ENCODE assay signal across 15 mouse cellular contexts in genomic region chr3:60513746-60514145, GRCm38 (mm10). TPM values are rescaled to one million over a fixed set of nuclear protein-coding genes. Genes with fewer than 3 reads are reported as not detected.
DNase-seq lines count a peak whose midpoint lies in the region; ATAC-seq and TF ChIP-seq lines count a peak whose summit lies in the region.
"Had no signal": no experiment of that assay in that cellular context is flagged by ENCODE, and none has a peak within 500 bp of the region (broad histone marks: within the 10 kb centered on the region; RNA-seq: fewer than 3 reads in every experiment).

No protein-coding gene starts in this region.

- no peaks in the 10 kb centered on the region for H3K36me3 ChIP-seq in heart, embryonic 13.5 days
- peaks cover 67% of the 10 kb centered on the region for H3K36me3 ChIP-seq in megakaryocyte, embryonic 14.5 days (replicated peaks; ENCODE audit: low read length)
- no peaks in the 10 kb centered on the region for H3K36me3 ChIP-seq in myocyte (ENCODE audit: control insufficient read depth, insufficient read depth)
- H3K36me3 ChIP-seq: kidney, embryonic 15.5 days had no signal

- H3K4me2 ChIP-seq in heart, embryonic 13.5 days: no peak overlapping the region; the same call in 1 of the 2 replicates
- peak overlapping the region; percentile 7 for H3K4me2 ChIP-seq in myocyte (ENCODE audit: low read depth)
- H3K4me2 ChIP-seq: kidney, embryonic 15.5 days; liver, embryonic 11.5 days had no signal

- TF ChIP-seq POLR2A in myocyte (IDR thresholded peaks at IDR 0.05; ENCODE audit: insufficient read length, low read depth): no peak

- WGBS in heart, embryonic 13.5 days: 31% methylated on average over 2 of the region's 2 CpGs

- 0 out of 2 replicates have a peak overlapping the region, but pooled peaks have one; percentile 28 for H3K9ac ChIP-seq in heart, embryonic 13.5 days
- H3K9ac ChIP-seq: kidney, embryonic 15.5 days had no signal

- no peaks in the 10 kb centered on the region for H3K9me3 ChIP-seq in heart, embryonic 13.5 days
- no peaks in the 10 kb centered on the region for H3K9me3 ChIP-seq in megakaryocyte, embryonic 14.5 days
- H3K9me3 ChIP-seq: kidney, embryonic 15.5 days had no signal

- no peaks in the 10 kb centered on the region for H3K27me3 ChIP-seq in heart, embryonic 13.5 days (replicated peaks)
- H3K27me3 ChIP-seq in megakaryocyte, embryonic 14.5 days (replicated peaks): no peaks in the 10 kb centered on the region
- no peaks in the 10 kb centered on the region for H3K27me3 ChIP-seq in myocyte (ENCODE audit: control insufficient read depth, insufficient read depth, insufficient read length)
- H3K27me3 ChIP-seq: kidney, embryonic 15.5 days had no signal

- peaks cover 100% of the 10 kb centered on the region for H3K79me2 ChIP-seq in myocyte (ENCODE audit: control insufficient read depth, insufficient read depth)

- ATAC-seq in CD4-positive, CD25-positive, alpha-beta regulatory T cell, adult 4 months: no peak
- no peak for ATAC-seq in heart, embryonic 13.5 days (ENCODE audit: extremely low read depth, insufficient number of reproducible peaks, low FRiP score, low TSS enrichment)
- no peak for ATAC-seq in megakaryocyte, adult 5-6 weeks (ENCODE audit: poor library complexity, severe bottlenecking)
- ATAC-seq: inflammation-experienced regulatory T-cells, adult 6 months had no signal

- H3ac ChIP-seq in myocyte (ENCODE audit: control insufficient read depth, insufficient read length): no peak overlapping the region

- H3K4me3 ChIP-seq in heart, embryonic 13.5 days: no peak overlapping the region
- H3K4me3 ChIP-seq in megakaryocyte, embryonic 14.5 days (replicated peaks): peak overlapping the region; percentile 73
- H3K4me3 ChIP-seq in myocyte: no peak overlapping the region
- H3K4me3 ChIP-seq: kidney, embryonic 15.5 days had no signal

- peak; percentile 19 for DNase-seq in CD4-positive, CD25-positive, alpha-beta regulatory T cell, adult 2 months (ENCODE audit: low read depth, low spot score)
- DNase-seq in heart, adult 9 months (ENCODE audit: low spot score in 2 of 2): no peak
- no peak for DNase-seq in layer of hippocampus, adult 18-20 months (ENCODE audit: low spot score in 2 of 2)
- DNase-seq: adrenal gland, postnatal 10 days; gastrocnemius, postnatal 25 days had no signal

- H3K27ac ChIP-seq in heart, embryonic 13.5 days (replicated peaks): peak overlapping the region; percentile 68
- H3K27ac ChIP-seq: kidney, embryonic 15.5 days; macrophage; stomach, postnatal 0 days had no signal

- H3K4me1 ChIP-seq in heart, embryonic 13.5 days: peaks cover 80% of the 10 kb centered on the region
- peaks cover 94% of the 10 kb centered on the region for H3K4me1 ChIP-seq in megakaryocyte, embryonic 14.5 days

TF ChIP-seq in myocyte, 11 proteins besides CTCF, POLR2A, EP300 and RAD21:
- no peak for TF ChIP-seq POLR2AphosphoS2 (IDR thresholded peaks at IDR 0.05; ENCODE audit: insufficient read length, low read depth)
- TF ChIP-seq REST (IDR thresholded peaks at IDR 0.05; ENCODE audit: insufficient read depth, insufficient read length): no peak
- TF ChIP-seq TCF3 (IDR thresholded peaks at IDR 0.05; ENCODE audit: insufficient read length, low read depth): no peak
- no peak for TF ChIP-seq MYOD1 (IDR thresholded peaks at IDR 0.05; ENCODE audit: control insufficient read depth in 1 of 3, insufficient read length in 2 of 3, low read depth in 2 of 3)
- no peak for TF ChIP-seq USF1 (IDR thresholded peaks at IDR 0.05; ENCODE audit: low read depth)
- no peak for TF ChIP-seq MYOG (IDR thresholded peaks at IDR 0.05; ENCODE audit: control insufficient read depth in 1 of 3, insufficient read depth in 1 of 3, insufficient read length in 2 of 3, low read depth in 2 of 3)
- no peak for TF ChIP-seq SRF (IDR thresholded peaks at IDR 0.05; ENCODE audit: control insufficient read depth, insufficient read length, low read depth)
- TF ChIP-seq TCF12 (IDR thresholded peaks at IDR 0.05; ENCODE audit: insufficient read depth, poor library complexity, severe bottlenecking): no peak
- no peak for TF ChIP-seq E2F4 (IDR thresholded peaks at IDR 0.05; ENCODE audit: insufficient read depth)

RNA-seq across cellular contexts. Expression of gene Mbnl1, which starts 41.1 kb away (rescaled TPM):
- 1,000 to 10,000 TPM in 1 of 2 experiments, 100 to 1,000 TPM in 1; 862 to 1,011 TPM for polyA plus RNA-seq in CD4-positive, CD25-positive, alpha-beta regulatory T cell, adult 4 months (2017; shearing (Covaris generic))
- 60.3 and 66.0 TPM in 2 replicates for polyA plus RNA-seq in heart, embryonic 13.5 days (2015; fragmentation: Nextera tagmentation; extraction: Ambion mirVana)
- polyA plus RNA-seq in megakaryocyte, embryonic 14.5 days (2012; ENCODE audit: insufficient read depth, low replicate concordance): 20.3 and 35.3 TPM in 2 replicates
- total RNA-seq in megakaryocyte, adult 5-6 weeks (2015): 716 and 772 TPM in 2 replicates
- 1,073 and 1,122 TPM in 2 replicates for total RNA-seq in megakaryocyte, adult 5-6 weeks (2017)
- polyA plus RNA-seq in myocyte (2012; fragmentation: generic; extraction: Trizol): 24.7 TPM
- 100 to 1,000 TPM; 137 to 141 TPM for total RNA-seq in layer of hippocampus, adult 18-20 months (2021)

Comparison
In these comparisons a context has a peak if more than half of its experiments do, and no peak if none do; other contexts are left out.
1. RNA of gene Mbnl1, which starts 41.1 kb away (polyA plus RNA-seq): 862 to 1,011 TPM in CD4-positive, CD25-positive, alpha-beta regulatory T cell, adult 4 months; 60.3 to 66.0 TPM in heart, embryonic 13.5 days, 24.7 TPM in myocyte (single experiment) and 20.3 to 35.3 TPM in megakaryocyte, embryonic 14.5 days; every median in the first group is over 10 times any median in the second.